Mouse (Mus musculus): Measurements from ENCODE around the gene 1190005I06Rik. TPM values are rescaled to one million over a fixed set of nuclear protein-coding genes. Genes with fewer than 3 reads are reported as not detected.

1190005I06Rik gene
- polyA plus RNA-seq, 1 experiment: 14.3 TPM

- no peak for DNase-seq (ENCODE audit: low read depth)
These were observed 27.0 kb downstream of the 1190005I06Rik start for GRCm38 (mm10) chr8:120620441-120620840.

- DNase-seq (ENCODE audit: low read depth): no peak
These were observed 27.9 kb downstream of the 1190005I06Rik start for GRCm38 (mm10) chr8:120619235-120620180.

- DNase-seq (ENCODE audit: low read depth): no peak
These were observed 29.3 kb downstream of the 1190005I06Rik start for GRCm38 (mm10) chr8:120618110-120618509.

GRCm38 (mm10) chr8:120616663-120617626, 30.5 kb downstream of the 1190005I06Rik start:
- no peak for DNase-seq (ENCODE audit: low read depth)

GRCm38 (mm10) chr8:120614491-120614890, 32.9 kb downstream of the 1190005I06Rik start:
- DNase-seq (ENCODE audit: low read depth): no peak

- DNase-seq (ENCODE audit: low read depth): no peak
These were observed 36.6 kb downstream of the 1190005I06Rik start for GRCm38 (mm10) chr8:120610824-120611223.

- no peak for DNase-seq (ENCODE audit: low read depth)
These were observed 39.5 kb downstream of the 1190005I06Rik start for GRCm38 (mm10) chr8:120607885-120608284.

GRCm38 (mm10) chr8:120607460-120607859, 40.0 kb downstream of the 1190005I06Rik start:
- DNase-seq (ENCODE audit: low read depth): no peak

- DNase-seq (ENCODE audit: low read depth): no peak
These were observed 44.8 kb downstream of the 1190005I06Rik start for GRCm38 (mm10) chr8:120602672-120603071.

GRCm38 (mm10) chr8:120599504-120599903, 47.9 kb downstream of the 1190005I06Rik start:
- DNase-seq (ENCODE audit: low read depth): no peak

GRCm38 (mm10) chr8:120598579-120598978, 48.9 kb downstream of the 1190005I06Rik start:
- no peak for DNase-seq (ENCODE audit: low read depth)

GRCm38 (mm10) chr8:120595963-120596362, 51.5 kb downstream of the 1190005I06Rik start:
- DNase-seq (ENCODE audit: low read depth): no peak

GRCm38 (mm10) chr8:120594571-120594970, 52.9 kb downstream of the 1190005I06Rik start:
- no peak for DNase-seq (ENCODE audit: low read depth)

- no peak for DNase-seq (ENCODE audit: low read depth)
These were observed 55.7 kb downstream of the 1190005I06Rik start for GRCm38 (mm10) chr8:120591587-120592292.

GRCm38 (mm10) chr8:120589921-120590320, 57.5 kb downstream of the 1190005I06Rik start:
- DNase-seq (ENCODE audit: low read depth): no peak

- peak; percentile 85 for DNase-seq (ENCODE audit: low read depth)
These were observed 58.3 kb downstream of the 1190005I06Rik start, which contains the start of gene Gins2 for GRCm38 (mm10) chr8:120588908-120589771. Gene Gins2 (minus strand): TSS chr8:120589304.

GRCm38 (mm10) chr8:120585521-120585920, 61.9 kb downstream of the 1190005I06Rik start:
- no peak for DNase-seq (ENCODE audit: low read depth)

- no peak for DNase-seq (ENCODE audit: low read depth)
These were observed 65.6 kb downstream of the 1190005I06Rik start for GRCm38 (mm10) chr8:120581811-120582210.

- no peak for DNase-seq (ENCODE audit: low read depth)
These were observed 66.1 kb downstream of the 1190005I06Rik start for GRCm38 (mm10) chr8:120581329-120581728.

GRCm38 (mm10) chr8:120580336-120581000, 67.0 kb downstream of the 1190005I06Rik start:
- DNase-seq (ENCODE audit: low read depth): no peak

All from gonadal fat pad, adult 2 months (tissue).